Mouse (Mus musculus): Measurements from ENCODE around the gene Rtn3.

DNA sequence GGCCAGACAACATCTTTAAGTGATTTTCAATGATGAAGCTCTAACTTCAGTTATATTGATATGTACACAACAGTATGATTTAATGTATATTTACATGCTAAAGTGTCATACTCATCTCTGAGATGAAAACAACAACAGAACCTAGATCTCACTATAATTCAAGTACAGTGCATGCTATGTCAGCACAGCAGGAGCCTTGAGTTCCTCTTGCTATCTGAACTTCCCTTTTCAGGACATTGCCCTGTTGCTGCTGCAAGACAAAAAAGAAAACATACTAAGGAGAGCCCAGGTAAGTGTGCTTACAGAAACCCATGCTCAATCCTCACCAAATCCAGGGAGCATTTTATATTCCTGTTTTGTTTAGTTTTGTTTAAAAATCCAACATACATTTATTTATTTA lies 44.8 kb downstream of the Rtn3 start:
- TF ChIP-seq POLR2A (IDR thresholded peaks at IDR 0.05; ENCODE audit: low read depth, low read length) (no peak), CTCF (conservative IDR thresholded peaks at IDR 0.05; ENCODE audit: insufficient read depth, insufficient read length, low read depth, low read length) (no peak)
